Mouse (Mus musculus) heart, adult 2 months (tissue): ENCODE results near the gene Alg1. TPM values are rescaled to one million over a fixed set of nuclear protein-coding genes. Genes with fewer than 3 reads are reported as not detected.

ENCODE experiments used
- DNase-seq, 2 experiments: peaks; one replicate each; pipeline ENCODE4 v3.0.0; 2021
- H3K27ac ChIP-seq: fragments of 200-600 bp; 2 replicates; pipeline ENCODE4 v1.8.1; 2022
- H3K27me3 ChIP-seq: fragments of 200-500 bp; 2 replicates; pipeline ENCODE4 v1.6.1; 2012; ENCODE audit warnings: mild to moderate bottlenecking, low read length, inconsistent platforms, mixed read lengths; ENCODE audit not compliant: control insufficient read depth, insufficient read depth
- H3K36me3 ChIP-seq: fragments of 200-500 bp; 2 replicates; pipeline ENCODE4 v1.6.1; 2012; ENCODE audit warnings: low read length, inconsistent platforms; ENCODE audit not compliant: control insufficient read depth, insufficient read depth
- H3K4me1 ChIP-seq: fragments of 200-500 bp; 2 replicates; pipeline ENCODE4 v1.6.1; 2011; ENCODE audit warnings: low read length; ENCODE audit not compliant: control insufficient read depth, insufficient read depth
- H3K4me3 ChIP-seq: fragments of 200-600 bp; 2 replicates; pipeline ENCODE4 v1.8.1; 2022
- H3K79me2 ChIP-seq: fragments of 200-500 bp; replicated peaks from 2 replicates; pipeline ENCODE4 v1.6.1; 2012; ENCODE audit warnings: mild to moderate bottlenecking, inconsistent platforms, low read length, moderate library complexity, mixed read lengths; ENCODE audit not compliant: control insufficient read depth, insufficient read depth
- H3K9ac ChIP-seq: fragments of 200-500 bp; 2 replicates; pipeline ENCODE4 v1.6.1; 2012; ENCODE audit warnings: low read depth, mild to moderate bottlenecking, control low read depth, inconsistent platforms, low read length, mixed read lengths
- CTCF ChIP-seq: fragments of 200-600 bp; IDR thresholded peaks from 2 replicates; pipeline ENCODE4 v1.8.1; 2022; ENCODE audit warnings: antibody characterized with exemption, mild to moderate bottlenecking, moderate library complexity
- EP300 ChIP-seq: fragments of 200-500 bp; IDR thresholded peaks from 2 replicates; pipeline ENCODE4 v1.6.1; 2011; ENCODE audit warnings: low read depth, low read length, control low read depth; ENCODE audit not compliant: insufficient read depth
- POLR2A ChIP-seq: fragments of 200-500 bp; IDR thresholded peaks from 2 replicates; pipeline ENCODE4 v1.6.1; 2011; ENCODE audit warnings: mild to moderate bottlenecking, low read depth, low read length, control low read depth; ENCODE audit not compliant: insufficient read depth
- WGBS: fragments of 180-500 bp; shearing (Covaris S2); methylation state at CpG from one replicate; pipeline ENCODE4 v1.1.7; 2018; 5-methylcytosine and 5-hydroxymethylcytosine counted together
- intact Hi-C: fragments of 180-260 bp; cut with DNase I; formaldehyde crosslinking; loops from one replicate; pipeline ENCODE4 v1.15.1; 2025
- polyA plus RNA-seq: library from polyadenylated mRNA; depleted of rRNA; stranded (reverse); fragments of >200 nt; gene quantifications from 2 replicates; pipeline ENCODE4 v1.2.3, GENCODE M21; 2012
- total RNA-seq, 2 experiments: library from RNA; stranded (reverse); gene quantifications; 2 replicates each; pipeline ENCODE4 v1.2.3; 2021

Gene Alg1
- total and polyA plus RNA-seq, 3 experiments = 12.0 to 34.0 (median 12.5) TPM

- H3K27ac ChIP-seq = peak within 1 kb of the TSS; percentile 75
- no peaks in the 10 kb centered on the region for H3K36me3 ChIP-seq
- peak within 1 kb of the TSS; percentile 78 for H3K4me3 ChIP-seq
- H3K9ac ChIP-seq = peak within 1 kb of the TSS; percentile 68
- DNase-seq = peak; percentile 98 to 99
- H3K27me3 ChIP-seq = no peaks in the 10 kb centered on the region
- TF ChIP-seq EP300 = 0 out of 2 replicates have a peak, but pooled peaks have one; percentile 15
- peak; percentile 60; the same call in 1 of the 2 replicates for TF ChIP-seq POLR2A
- peak; percentile 92 for TF ChIP-seq CTCF
- 3% methylated on average over 57 of the region's 57 CpGs for WGBS
- intact Hi-C loops = loop anchor here (2.0 to 10.0 kb wide), 2 partner anchors 53 to 1041 kb away; partner anchors contain the start of gene Crebbp
- no peaks in the 10 kb centered on the region for H3K79me2 ChIP-seq
- peaks cover 2% of the 10 kb centered on the region for H3K4me1 ChIP-seq
Measured at GRCm38 (mm10) chr16:5255779-5256496, 22.5 kb downstream of the Alg1 start, which contains the start of gene Eef2kmt. Gene Eef2kmt (minus strand): TSS chr16:5255983.

GRCm38 (mm10) chr16:5263156-5263555 is 29.7 kb downstream of the Alg1 start:
- TF ChIP-seq CTCF (no peak), POLR2A (no peak), EP300 (no peak)
- DNase-seq = no peak

GRCm38 (mm10) chr16:5263926-5264325 is 30.5 kb downstream of the Alg1 start:
- H3K9ac ChIP-seq = no peak overlapping the region
- H3K79me2 ChIP-seq = no peaks in the 10 kb centered on the region
- no peaks in the 10 kb centered on the region for H3K36me3 ChIP-seq
- intact Hi-C loops = no loop called here
- H3K4me3 ChIP-seq = no peak overlapping the region
- DNase-seq = no peak
- H3K4me1 ChIP-seq = no peaks in the 10 kb centered on the region
- WGBS = 83% methylated on average over 7 of the region's 7 CpGs
- H3K27me3 ChIP-seq = no peaks in the 10 kb centered on the region
- TF ChIP-seq POLR2A (no peak), EP300 (no peak), CTCF (no peak)
- no peak overlapping the region for H3K27ac ChIP-seq

More at GRCm38 (mm10) chr16:5263156-5263555, 29.7 kb downstream of the Alg1 start:
- Histone ChIP-seq H3K4me1 (no peaks in the 10 kb centered on the region), H3K36me3 (no peaks in the 10 kb centered on the region), H3K27me3 (no peaks in the 10 kb centered on the region), H3K27ac (no peak overlapping the region), H3K4me3 (no peak overlapping the region), H3K79me2 (no peaks in the 10 kb centered on the region), H3K9ac (no peak overlapping the region)
- intact Hi-C loops = no loop called here
- WGBS = 79% methylated on average over 8 of the region's 8 CpGs

GRCm38 (mm10) chr16:5271411-5272035 is 38.1 kb downstream of the Alg1 start:
- WGBS = 81% methylated on average over 4 of the region's 4 CpGs
- H3K79me2 ChIP-seq = no peaks in the 10 kb centered on the region
- H3K27ac ChIP-seq = no peak overlapping the region
- H3K4me3 ChIP-seq = no peak overlapping the region
- DNase-seq = no peak
- no peaks in the 10 kb centered on the region for H3K4me1 ChIP-seq
- no peaks in the 10 kb centered on the region for H3K27me3 ChIP-seq
- intact Hi-C loops = no loop called here
- no peak overlapping the region for H3K9ac ChIP-seq
- H3K36me3 ChIP-seq = no peaks in the 10 kb centered on the region
- TF ChIP-seq POLR2A (no peak), EP300 (no peak), CTCF (no peak)

GRCm38 (mm10) chr16:5272371-5272770 is 39.0 kb downstream of the Alg1 start:
- no peak overlapping the region for H3K9ac ChIP-seq
- H3K4me3 ChIP-seq = no peak overlapping the region
- no peak for DNase-seq
- H3K27ac ChIP-seq = no peak overlapping the region
- no peaks in the 10 kb centered on the region for H3K4me1 ChIP-seq
- no peaks in the 10 kb centered on the region for H3K27me3 ChIP-seq
- WGBS = 73% methylated on average over 3 of the region's 3 CpGs
- intact Hi-C loops = no loop called here
- no peaks in the 10 kb centered on the region for H3K36me3 ChIP-seq
- H3K79me2 ChIP-seq = no peaks in the 10 kb centered on the region
- no peak for TF ChIP-seq EP300
- no peak for TF ChIP-seq POLR2A
- TF ChIP-seq CTCF = no peak

GRCm38 (mm10) chr16:5279571-5280222 is 46.3 kb downstream of the Alg1 start:
- H3K27ac ChIP-seq = no peak overlapping the region
- 77% methylated on average over 5 of the region's 5 CpGs for WGBS
- H3K79me2 ChIP-seq = no peaks in the 10 kb centered on the region
- intact Hi-C loops = no loop called here
- no peak for DNase-seq
- no peak overlapping the region for H3K4me3 ChIP-seq
- no peaks in the 10 kb centered on the region for H3K4me1 ChIP-seq
- no peaks in the 10 kb centered on the region for H3K36me3 ChIP-seq
- no peak overlapping the region for H3K9ac ChIP-seq
- TF ChIP-seq CTCF (no peak), EP300 (no peak), POLR2A (no peak)
- H3K27me3 ChIP-seq = no peaks in the 10 kb centered on the region
